Mouse (Mus musculus) hindbrain, embryonic 12.5 days (tissue): ENCODE results near the gene Cdr2l. TPM values are rescaled to one million over a fixed set of nuclear protein-coding genes. Genes with fewer than 3 reads are reported as not detected.

Experiments used
- ATAC-seq: fragments of 200-750 bp; cut with Nextera tagmentation; 2 replicates; pipeline ENCODE4 v1.8.0; 2017; ENCODE audit warnings: moderate TSS enrichment; ENCODE audit not compliant: low FRiP score
- H3K27ac ChIP-seq: fragments of 300-500 bp; sonication (generic); 2 replicates; pipeline ENCODE4 v1.5.1; 2016; ENCODE audit warnings: mild to moderate bottlenecking
- H3K27me3 ChIP-seq: fragments of 300-500 bp; sonication (generic); 2 replicates; pipeline ENCODE4 v1.6.1; 2016; ENCODE audit warnings: mild to moderate bottlenecking
- H3K36me3 ChIP-seq: fragments of 300-500 bp; sonication (generic); 2 replicates; pipeline ENCODE4 v1.6.1; 2016; ENCODE audit warnings: mild to moderate bottlenecking
- H3K4me1 ChIP-seq: fragments of 300-500 bp; sonication (generic); 2 replicates; pipeline ENCODE4 v1.6.1; 2016
- H3K4me2 ChIP-seq: fragments of 300-500 bp; sonication (generic); replicated peaks from 2 replicates; pipeline ENCODE4 v1.6.1; 2016; ENCODE audit warnings: mild to moderate bottlenecking
- H3K4me3 ChIP-seq: fragments of 300-500 bp; sonication (generic); 2 replicates; pipeline ENCODE4 v1.5.1; 2016; ENCODE audit warnings: mild to moderate bottlenecking
- H3K9ac ChIP-seq: fragments of 300-500 bp; sonication (generic); 2 replicates; pipeline ENCODE4 v1.6.1; 2016; ENCODE audit warnings: mild to moderate bottlenecking, moderate library complexity
- H3K9me3 ChIP-seq: fragments of 300-500 bp; sonication (generic); replicated peaks from 2 replicates; pipeline ENCODE4 v1.6.1; 2016; ENCODE audit warnings: mild to moderate bottlenecking
- WGBS: fragments of 180-500 bp; shearing (Covaris S2); methylation state at CpG from one replicate; pipeline ENCODE4 v1.1.7; 2016; 5-methylcytosine and 5-hydroxymethylcytosine counted together
- polyA plus RNA-seq: library from polyadenylated mRNA; unstranded; fragments of >200 nt; fragmentation: Nextera tagmentation; extraction: Ambion mirVana; gene quantifications from 2 replicates; pipeline ENCODE4 v1.2.1, GENCODE M21; 2016

The Cdr2l gene
- polyA plus RNA-seq, 1 experiment from 2014 or later, result 28.8 TPM

- WGBS, result 3% methylated on average over 39 of the region's 45 CpGs
- no peaks in the 10 kb centered on the region for H3K27me3 ChIP-seq
- peak overlapping the region; percentile 98 for H3K9ac ChIP-seq
- peak; percentile 73 for ATAC-seq
- peak overlapping the region; percentile 94 for H3K27ac ChIP-seq
- H3K36me3 ChIP-seq, result peaks cover 42% of the 10 kb centered on the region
- H3K4me3 ChIP-seq, result peak overlapping the region; percentile 97
- H3K4me2 ChIP-seq, result peak overlapping the region; percentile 98
- H3K4me1 ChIP-seq, result peaks cover 23% of the 10 kb centered on the region
- no peaks in the 10 kb centered on the region for H3K9me3 ChIP-seq
Measured at GRCm38 (mm10) chr11:115420336-115421190, 38.8 kb downstream of the Cdr2l start.

- Histone ChIP-seq H3K36me3 (peaks cover 42% of the 10 kb centered on the region), H3K4me2 (peak overlapping the region; percentile 98), H3K27me3 (no peaks in the 10 kb centered on the region), H3K9ac (peak overlapping the region; percentile 24; the same call in 1 of the 2 replicates), H3K27ac (no peak overlapping the region), H3K4me3 (no peak overlapping the region; the same call in 1 of the 2 replicates), H3K9me3 (no peaks in the 10 kb centered on the region), H3K4me1 (peaks cover 23% of the 10 kb centered on the region)
- ATAC-seq, result no peak
- WGBS, result 64% methylated on average over 1 of the region's 1 CpGs
Measured at GRCm38 (mm10) chr11:115421328-115421727, 39.6 kb downstream of the Cdr2l start.

GRCm38 (mm10) chr11:115421972-115422371, 40.3 kb downstream of the Cdr2l start:
- Histone ChIP-seq H3K4me3 (no peak overlapping the region), H3K4me2 (peak overlapping the region; percentile 98; the same call in 1 of the 2 replicates), H3K9ac (0 out of 2 replicates have a peak overlapping the region, but pooled peaks have one; percentile 24), H3K27ac (no peak overlapping the region), H3K27me3 (no peaks in the 10 kb centered on the region), H3K9me3 (no peaks in the 10 kb centered on the region), H3K36me3 (peaks cover 39% of the 10 kb centered on the region), H3K4me1 (peaks cover 23% of the 10 kb centered on the region)
- ATAC-seq, result no peak
- 91% methylated on average over 16 of the region's 16 CpGs for WGBS

GRCm38 (mm10) chr11:115423091-115423490, 41.4 kb downstream of the Cdr2l start:
- no peak overlapping the region for H3K4me2 ChIP-seq
- no peak for ATAC-seq
- WGBS, result 90% methylated on average over 3 of the region's 3 CpGs
- H3K36me3 ChIP-seq, result peaks cover 35% of the 10 kb centered on the region
- H3K27me3 ChIP-seq, result no peaks in the 10 kb centered on the region
- no peak overlapping the region for H3K4me3 ChIP-seq
- peaks cover 30% of the 10 kb centered on the region for H3K4me1 ChIP-seq
- no peak overlapping the region for H3K27ac ChIP-seq
- no peak overlapping the region for H3K9ac ChIP-seq
- no peaks in the 10 kb centered on the region for H3K9me3 ChIP-seq

GRCm38 (mm10) chr11:115424666-115425065, 43.0 kb downstream of the Cdr2l start:
- Histone ChIP-seq H3K4me1 (peaks cover 20% of the 10 kb centered on the region), H3K9ac (no peak overlapping the region), H3K36me3 (peaks cover 46% of the 10 kb centered on the region), H3K4me2 (no peak overlapping the region), H3K27me3 (no peaks in the 10 kb centered on the region), H3K4me3 (no peak overlapping the region), H3K27ac (no peak overlapping the region), H3K9me3 (no peaks in the 10 kb centered on the region)
- 85% methylated on average over 7 of the region's 7 CpGs for WGBS
- ATAC-seq, result no peak

- Histone ChIP-seq H3K9ac (no peak overlapping the region), H3K4me1 (peaks cover 18% of the 10 kb centered on the region), H3K4me3 (no peak overlapping the region), H3K9me3 (no peaks in the 10 kb centered on the region), H3K27me3 (no peaks in the 10 kb centered on the region), H3K4me2 (no peak overlapping the region), H3K36me3 (peaks cover 56% of the 10 kb centered on the region), H3K27ac (no peak overlapping the region)
- 88% methylated on average over 6 of the region's 6 CpGs for WGBS
- no peak for ATAC-seq
Measured at GRCm38 (mm10) chr11:115425671-115426070, 44.0 kb downstream of the Cdr2l start.

GRCm38 (mm10) chr11:115427482-115428331, 46.0 kb downstream of the Cdr2l start:
- peak overlapping the region; percentile 29 for H3K4me2 ChIP-seq
- WGBS, result 31% methylated on average over 20 of the region's 20 CpGs
- peak overlapping the region; percentile 37; the same call in 1 of the 2 replicates for H3K27ac ChIP-seq
- no peaks in the 10 kb centered on the region for H3K9me3 ChIP-seq
- H3K9ac ChIP-seq, result 0 out of 2 replicates have a peak overlapping the region, but pooled peaks have one; percentile 39
- peak; percentile 52; the same call in 1 of the 2 replicates for ATAC-seq
- peaks cover 7% of the 10 kb centered on the region; the same call in 1 of the 2 replicates for H3K4me1 ChIP-seq
- H3K27me3 ChIP-seq, result no peaks in the 10 kb centered on the region
- H3K4me3 ChIP-seq, result no peak overlapping the region
- peaks cover 76% of the 10 kb centered on the region for H3K36me3 ChIP-seq

- ATAC-seq, result no peak
- no peaks in the 10 kb centered on the region for H3K27me3 ChIP-seq
- H3K9ac ChIP-seq, result no peak overlapping the region
- H3K4me3 ChIP-seq, result no peak overlapping the region
- H3K9me3 ChIP-seq, result no peaks in the 10 kb centered on the region
- 86% methylated on average over 7 of the region's 7 CpGs for WGBS
- peaks cover 7% of the 10 kb centered on the region; the same call in 1 of the 2 replicates for H3K4me1 ChIP-seq
- no peak overlapping the region for H3K4me2 ChIP-seq
- peaks cover 79% of the 10 kb centered on the region for H3K36me3 ChIP-seq
- H3K27ac ChIP-seq, result no peak overlapping the region
Measured at GRCm38 (mm10) chr11:115429307-115429706, 47.6 kb downstream of the Cdr2l start.

- ATAC-seq, result no peak
- peaks cover 11% of the 10 kb centered on the region for H3K4me1 ChIP-seq
- no peak overlapping the region for H3K4me3 ChIP-seq
- H3K27ac ChIP-seq, result no peak overlapping the region
- peaks cover 66% of the 10 kb centered on the region for H3K36me3 ChIP-seq
- 0 out of 2 replicates have a peak, but pooled peaks cover 7% of the 10 kb centered on the region for H3K27me3 ChIP-seq
- no peak overlapping the region for H3K9ac ChIP-seq
- 90% methylated on average over 6 of the region's 6 CpGs for WGBS
- no peaks in the 10 kb centered on the region for H3K9me3 ChIP-seq
- no peak overlapping the region for H3K4me2 ChIP-seq
Measured at GRCm38 (mm10) chr11:115430561-115430960, 48.8 kb downstream of the Cdr2l start.

GRCm38 (mm10) chr11:115432814-115433213, 51.1 kb downstream of the Cdr2l start:
- no peak overlapping the region for H3K4me2 ChIP-seq
- H3K27me3 ChIP-seq, result 0 out of 2 replicates have a peak, but pooled peaks cover 7% of the 10 kb centered on the region
- H3K4me3 ChIP-seq, result no peak overlapping the region
- H3K36me3 ChIP-seq, result peaks cover 48% of the 10 kb centered on the region
- no peak overlapping the region for H3K27ac ChIP-seq
- no peaks in the 10 kb centered on the region for H3K9me3 ChIP-seq
- H3K4me1 ChIP-seq, result peaks cover 16% of the 10 kb centered on the region
- 86% methylated on average over 4 of the region's 4 CpGs for WGBS
- ATAC-seq, result no peak
- H3K9ac ChIP-seq, result no peak overlapping the region

- Histone ChIP-seq H3K4me1 (peaks cover 16% of the 10 kb centered on the region), H3K4me2 (no peak overlapping the region), H3K36me3 (peaks cover 48% of the 10 kb centered on the region), H3K4me3 (no peak overlapping the region), H3K27ac (no peak overlapping the region), H3K9me3 (no peaks in the 10 kb centered on the region), H3K9ac (no peak overlapping the region), H3K27me3 (0 out of 2 replicates have a peak, but pooled peaks cover 7% of the 10 kb centered on the region)
- 84% methylated on average over 6 of the region's 6 CpGs for WGBS
- no peak for ATAC-seq
Measured at GRCm38 (mm10) chr11:115433342-115433741, 51.6 kb downstream of the Cdr2l start.
